In the genomic region with DNA sequence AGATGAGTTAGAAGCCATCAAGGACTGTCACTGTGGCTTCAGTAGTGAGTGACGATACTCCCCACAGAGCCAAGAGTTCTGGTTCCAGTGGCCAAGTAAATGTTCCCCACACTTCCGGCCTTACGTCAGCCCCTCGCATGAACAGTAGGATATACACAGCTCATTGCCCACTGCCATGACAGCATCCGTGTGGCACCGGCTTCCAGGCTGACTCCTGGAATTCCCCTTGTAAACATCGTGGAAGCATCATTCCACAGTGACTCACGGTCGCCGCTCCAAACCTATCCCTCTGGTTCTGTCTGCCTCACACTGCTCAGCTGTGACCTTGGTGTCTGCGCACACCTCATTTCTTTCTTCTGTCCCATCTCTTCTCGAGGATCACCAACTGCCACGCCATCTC, we compare ENCODE assay signal across 14 mouse cellular contexts. TPM values are rescaled to one million over a fixed set of nuclear protein-coding genes. Genes with fewer than 3 reads are reported as not detected.
DNase-seq lines count a peak whose midpoint lies in the region; ATAC-seq lines count a peak whose summit lies in the region.
"Had no signal": no experiment of that assay in that cellular context is flagged by ENCODE, and none has a peak within 500 bp of the region (broad histone marks: within the 10 kb centered on the region; RNA-seq: fewer than 3 reads in every experiment).

No protein-coding gene starts in this region.

- no peak for ATAC-seq in hindbrain, embryonic 16.5 days
- ATAC-seq in hindbrain, embryonic 12.5 days (ENCODE audit: low FRiP score), result no peak
- no peak for ATAC-seq in kidney, embryonic 15.5 days (replicated peaks; ENCODE audit: low FRiP score)

- DNase-seq in Muller cell, postnatal 12 days (ENCODE audit: inconsistent ontology term), result peak; percentile 43
- peak; percentile 70 to 72 for DNase-seq in adrenal gland, postnatal 36 days
- peak; percentile 82 for DNase-seq in lung, postnatal 25 days (ENCODE audit: low spot score)
- DNase-seq in MN1 (ENCODE audit: low spot score), result no peak
- DNase-seq in spleen, adult 18-20 months, result no peak
- DNase-seq: cerebellum, postnatal 36 days; heart, postnatal 14 days; lung, embryonic 14.5 days had no signal

- H3K9me3 ChIP-seq in hindbrain, embryonic 16.5 days (ENCODE audit: control insufficient read depth, low read length), result no peaks in the 10 kb centered on the region
- no peaks in the 10 kb centered on the region for H3K9me3 ChIP-seq in hindbrain, embryonic 12.5 days (replicated peaks)
- no peaks in the 10 kb centered on the region for H3K9me3 ChIP-seq in kidney, embryonic 15.5 days (replicated peaks)
- H3K9me3 ChIP-seq: embryonic facial prominence, embryonic 13.5 days had no signal

- peaks cover 18% of the 10 kb centered on the region for H3K4me1 ChIP-seq in hindbrain, embryonic 16.5 days (ENCODE audit: control insufficient read depth, insufficient read depth, low read depth, low read length)
- H3K4me1 ChIP-seq in hindbrain, embryonic 12.5 days, result peaks cover 18% of the 10 kb centered on the region; the same call in 1 of the 2 replicates
- 0 out of 2 replicates have a peak, but pooled peaks cover 23% of the 10 kb centered on the region for H3K4me1 ChIP-seq in kidney, embryonic 15.5 days

- WGBS in hindbrain, embryonic 16.5 days, result 83% methylated on average over 13 of the region's 13 CpGs
- 94% methylated on average over 13 of the region's 13 CpGs for WGBS in hindbrain, embryonic 12.5 days
- WGBS in kidney, embryonic 15.5 days, result 88% methylated on average over 13 of the region's 13 CpGs

- H3K4me3 ChIP-seq in hindbrain, embryonic 16.5 days (ENCODE audit: low read length), result no peak overlapping the region
- H3K4me3 ChIP-seq in hindbrain, embryonic 12.5 days, result no peak overlapping the region
- H3K4me3 ChIP-seq in kidney, embryonic 15.5 days (replicated peaks), result no peak overlapping the region
- H3K4me3 ChIP-seq: embryonic facial prominence, embryonic 13.5 days; forebrain, embryonic 10.5 days had no signal

- H3K4me2 ChIP-seq in hindbrain, embryonic 16.5 days (ENCODE audit: low read length), result no peak overlapping the region
- no peak overlapping the region for H3K4me2 ChIP-seq in hindbrain, embryonic 12.5 days (replicated peaks)
- no peak overlapping the region for H3K4me2 ChIP-seq in kidney, embryonic 15.5 days
- H3K4me2 ChIP-seq: embryonic facial prominence, embryonic 13.5 days; lung, embryonic 14.5 days had no signal

- no peak overlapping the region for H3K9ac ChIP-seq in hindbrain, embryonic 16.5 days (ENCODE audit: low read depth, low read length)
- no peak overlapping the region for H3K9ac ChIP-seq in hindbrain, embryonic 12.5 days
- H3K9ac ChIP-seq in kidney, embryonic 15.5 days, result no peak overlapping the region
- H3K9ac ChIP-seq: embryonic facial prominence, embryonic 13.5 days; lung, embryonic 14.5 days had no signal

- H3K27me3 ChIP-seq in hindbrain, embryonic 16.5 days (replicated peaks; ENCODE audit: control insufficient read depth, insufficient read depth, low read length), result no peaks in the 10 kb centered on the region
- no peaks in the 10 kb centered on the region for H3K27me3 ChIP-seq in hindbrain, embryonic 12.5 days
- H3K27me3 ChIP-seq in kidney, embryonic 15.5 days, result no peaks in the 10 kb centered on the region
- H3K27me3 ChIP-seq: embryonic facial prominence, embryonic 13.5 days had no signal

- H3K27ac ChIP-seq in hindbrain, embryonic 16.5 days (ENCODE audit: low read depth, low read length), result 0 out of 2 replicates have a peak overlapping the region, but pooled peaks have one; percentile 27
- no peak overlapping the region for H3K27ac ChIP-seq in hindbrain, embryonic 12.5 days
- H3K27ac ChIP-seq in kidney, embryonic 15.5 days, result no peak overlapping the region
- H3K27ac ChIP-seq: embryonic facial prominence, embryonic 13.5 days; forebrain, embryonic 10.5 days; kidney, postnatal 0 days had no signal

- no peaks in the 10 kb centered on the region for H3K36me3 ChIP-seq in hindbrain, embryonic 16.5 days (ENCODE audit: control insufficient read depth, insufficient read depth, low read length)
- H3K36me3 ChIP-seq in hindbrain, embryonic 12.5 days, result no peaks in the 10 kb centered on the region; the same call in 1 of the 2 replicates
- no peaks in the 10 kb centered on the region for H3K36me3 ChIP-seq in kidney, embryonic 15.5 days

RNA-seq across cellular contexts. Expression of gene Abhd2, which starts 12.4 kb away (rescaled TPM):
- polyA plus RNA-seq in hindbrain, embryonic 16.5 days (2015; fragmentation: Nextera tagmentation; extraction: Ambion mirVana), result 16.3 and 21.4 TPM in 2 replicates
- 14.3 and 17.7 TPM in 2 replicates for polyA plus RNA-seq in hindbrain, embryonic 12.5 days (2016; fragmentation: Nextera tagmentation; extraction: Ambion mirVana)
- total RNA-seq in adrenal gland, postnatal 36 days (2021), result 1,000 to 10,000 TPM; 1,294 to 1,382 TPM
- polyA plus RNA-seq in kidney, embryonic 15.5 days (2015; fragmentation: Nextera tagmentation; extraction: Ambion mirVana), result 12.0 and 12.2 TPM in 2 replicates

Comparison
In these comparisons a context has a peak if more than half of its experiments do, and no peak if none do; other contexts are left out.
1. DNase-seq: peak in Muller cell, postnatal 12 days (single experiment), adrenal gland, postnatal 36 days (2 of 2) and lung, postnatal 25 days (single experiment); none in MN1 (single experiment) and spleen, adult 18-20 months (0 of 2).